Mouse (Mus musculus) layer of hippocampus, adult 2 months (tissue): ENCODE results near the gene Eml2. TPM values are rescaled to one million over a fixed set of nuclear protein-coding genes. Genes with fewer than 3 reads are reported as not detected.

Experiments
- DNase-seq, 2 experiments: peaks; one replicate each; pipeline ENCODE4 v3.0.0; 2022; ENCODE audit warnings: low spot score in 2 of 2
- H3K27ac ChIP-seq: fragments of 200-600 bp; 2 replicates; pipeline ENCODE4 v1.8.1; 2022
- H3K4me3 ChIP-seq: fragments of 200-600 bp; 2 replicates; pipeline ENCODE4 v1.8.1; 2022; ENCODE audit warnings: mild to moderate bottlenecking
- CTCF ChIP-seq: fragments of 200-600 bp; conservative IDR thresholded peaks from 2 replicates; pipeline ENCODE4 v1.8.1; 2022; ENCODE audit warnings: antibody characterized with exemption, mild to moderate bottlenecking, moderate library complexity
- total RNA-seq, 2 experiments: library from RNA; stranded (reverse); gene quantifications; 2 replicates each; pipeline ENCODE4 v1.2.3; 2021

Gene Eml2
- total RNA-seq, 2 experiments from 2014 or later: 159 to 162 TPM

- TF ChIP-seq CTCF: no peak
- DNase-seq: no peak
- Histone ChIP-seq H3K27ac (peak overlapping the region; percentile 49), H3K4me3 (no peak overlapping the region)
These were observed 8.5 kb downstream of the Eml2 start for GRCm38 (mm10) chr7:19184758-19185157.

- no peak overlapping the region for H3K27ac ChIP-seq
- TF ChIP-seq CTCF: peak; percentile 67
These were observed 18.5 kb downstream of the Eml2 start for GRCm38 (mm10) chr7:19194676-19195075.

GRCm38 (mm10) chr7:19196676-19197075, 20.5 kb downstream of the Eml2 start:
- peak; percentile 83 for TF ChIP-seq CTCF
- no peak overlapping the region for H3K4me3 ChIP-seq
- DNase-seq: peak in 1 of 2 experiments; percentile 58
- H3K27ac ChIP-seq: no peak overlapping the region

More at GRCm38 (mm10) chr7:19194676-19195075, 18.5 kb downstream of the Eml2 start:
- no peak for DNase-seq
- H3K4me3 ChIP-seq: no peak overlapping the region

GRCm38 (mm10) chr7:19197985-19198384, 21.8 kb downstream of the Eml2 start:
- no peak for DNase-seq
- peak; percentile 76 for TF ChIP-seq CTCF

DNA sequence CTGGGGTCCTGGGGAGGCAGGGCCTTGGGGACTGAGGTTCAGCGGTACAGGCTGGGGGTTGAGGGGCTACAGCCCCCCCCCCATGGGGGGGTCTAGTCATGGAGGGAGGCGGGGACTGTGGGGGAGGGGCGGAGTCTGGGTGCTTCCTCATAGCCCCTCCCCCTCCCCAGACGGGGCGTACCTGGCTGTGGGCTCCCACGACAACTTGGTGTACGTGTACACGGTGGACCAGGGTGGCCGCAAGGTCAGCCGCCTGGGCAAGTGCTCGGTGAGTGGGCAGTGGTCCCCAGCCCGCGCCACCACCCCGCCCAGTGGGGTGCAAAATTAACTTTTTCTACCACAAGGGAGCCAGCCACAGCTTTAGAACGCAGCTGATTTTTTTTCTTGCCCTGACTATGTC, 25.4 kb downstream of the Eml2 start:
- TF ChIP-seq CTCF: no peak
- no peak overlapping the region for H3K27ac ChIP-seq
- H3K4me3 ChIP-seq: no peak overlapping the region
- DNase-seq: no peak

More at GRCm38 (mm10) chr7:19197985-19198384, 21.8 kb downstream of the Eml2 start:
- Histone ChIP-seq H3K27ac (no peak overlapping the region), H3K4me3 (no peak overlapping the region)

- Histone ChIP-seq H3K27ac (no peak overlapping the region), H3K4me3 (no peak overlapping the region)
- TF ChIP-seq CTCF: no peak
- DNase-seq: no peak
These were observed 26.0 kb downstream of the Eml2 start for GRCm38 (mm10) chr7:19202065-19202850.

DNA sequence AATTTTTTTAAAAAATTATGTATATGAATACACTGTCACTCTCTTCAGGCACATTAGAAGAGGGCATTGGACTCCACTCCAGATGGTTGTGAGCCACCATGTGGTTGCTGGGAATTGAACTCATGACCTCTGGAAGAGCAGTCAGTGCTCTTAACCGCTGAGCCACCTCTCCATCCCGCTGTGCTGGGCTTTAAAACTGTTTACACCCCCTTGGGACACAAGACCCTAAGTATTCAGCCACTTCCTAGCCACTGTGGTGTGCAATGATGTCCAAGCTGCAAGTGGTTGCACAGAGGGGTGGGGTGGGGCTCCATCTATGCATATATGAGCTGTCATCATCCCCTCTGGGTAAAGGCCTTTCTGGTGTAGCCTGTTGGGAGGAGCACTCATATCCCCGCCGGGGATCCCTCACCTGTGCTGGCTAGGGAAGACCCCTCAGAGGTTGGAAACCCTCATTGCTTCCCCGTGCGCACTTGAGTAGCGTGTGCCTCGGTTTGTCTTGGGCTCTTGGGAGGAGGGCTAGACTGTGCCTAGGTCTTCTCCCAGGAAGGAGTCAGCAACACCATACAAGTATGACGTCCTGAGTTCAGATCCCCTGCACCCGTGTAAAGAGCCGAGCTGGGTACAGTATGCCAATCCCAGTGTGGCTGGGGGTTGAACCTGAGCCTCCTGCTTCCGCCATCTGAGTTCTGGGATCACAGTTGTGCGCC, 32.1 kb downstream of the Eml2 start:
- H3K4me3 ChIP-seq: no peak overlapping the region
- no peak for TF ChIP-seq CTCF

GRCm38 (mm10) chr7:19208944-19209472, 32.8 kb downstream of the Eml2 start:
- Histone ChIP-seq H3K27ac (no peak overlapping the region), H3K4me3 (no peak overlapping the region)
- peak; percentile 87 for TF ChIP-seq CTCF
- DNase-seq: peak in 1 of 2 experiments; percentile 61

More for the DNA sequence above, 32.1 kb downstream of the Eml2 start:
- H3K27ac ChIP-seq: no peak overlapping the region
- DNase-seq: no peak

DNA sequence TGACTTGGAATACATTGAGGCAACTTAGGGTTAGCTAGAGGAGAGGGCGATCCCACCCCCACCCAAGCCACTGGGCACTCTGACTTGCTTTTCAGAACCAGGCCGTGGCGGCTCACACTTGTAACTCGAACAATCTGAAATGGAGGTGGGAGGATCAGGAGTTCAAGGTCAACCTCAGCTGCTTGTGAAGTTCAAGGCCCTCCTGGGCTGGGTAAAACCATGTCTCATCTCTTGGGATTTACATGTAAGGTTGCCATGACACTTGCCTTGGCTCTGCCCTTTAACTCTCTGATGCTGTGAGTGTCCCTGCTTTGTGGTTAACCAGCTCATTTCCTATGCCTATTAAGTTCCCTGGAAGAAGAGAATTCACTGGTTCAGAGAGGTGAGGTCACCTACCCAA, 33.3 kb downstream of the Eml2 start:
- TF ChIP-seq CTCF: no peak
- Histone ChIP-seq H3K27ac (no peak overlapping the region), H3K4me3 (no peak overlapping the region)
- no peak for DNase-seq

- Histone ChIP-seq H3K27ac (no peak overlapping the region), H3K4me3 (no peak overlapping the region)
- TF ChIP-seq CTCF: peak; percentile 58
- DNase-seq: no peak
These were observed 33.8 kb downstream of the Eml2 start for GRCm38 (mm10) chr7:19210010-19210409.

- Histone ChIP-seq H3K4me3 (no peak overlapping the region), H3K27ac (no peak overlapping the region)
- DNase-seq: no peak
- no peak for TF ChIP-seq CTCF
These were observed 34.9 kb downstream of the Eml2 start for GRCm38 (mm10) chr7:19211041-19211675.

DNA sequence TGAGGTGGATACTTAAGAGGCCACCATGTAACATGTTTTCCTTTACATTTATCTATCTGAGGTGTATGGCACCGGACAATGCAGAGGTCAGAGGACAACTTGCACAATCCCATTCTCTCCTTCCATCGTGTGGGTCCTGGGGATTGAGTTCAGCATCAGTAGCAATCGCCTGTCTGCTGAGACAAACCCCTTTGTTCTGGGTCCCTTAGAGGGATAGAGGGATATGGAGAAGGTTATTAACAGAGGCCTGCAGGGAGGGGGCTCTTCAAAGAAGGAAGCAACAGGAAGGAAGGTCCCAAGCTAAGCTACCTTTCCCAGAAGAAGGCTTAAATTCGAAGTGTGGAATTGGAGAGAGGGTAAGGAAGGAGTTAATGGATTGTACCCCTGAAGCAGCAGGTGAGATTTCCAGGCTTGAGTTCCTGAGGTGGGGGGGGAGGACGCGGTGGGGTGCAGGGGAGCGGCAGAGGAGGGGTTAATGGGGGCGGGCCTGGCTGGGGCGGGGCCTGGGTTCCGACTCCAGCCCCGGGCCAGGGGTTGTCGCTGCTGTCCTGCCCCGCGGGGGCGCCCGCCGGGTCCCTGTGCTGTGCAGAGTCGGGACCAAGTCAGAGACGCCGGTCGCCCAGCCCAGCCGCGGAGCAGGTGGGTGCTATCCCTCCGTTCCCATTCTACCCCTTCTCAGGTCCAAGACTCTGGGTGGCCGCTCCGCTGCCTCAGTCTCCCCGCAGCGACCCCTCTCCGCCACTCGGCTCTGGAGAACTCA, 36.0 kb downstream of the Eml2 start, which contains the start of gene Gpr4:
Gene Gpr4, plus strand, starts transcription at position 543 of the 760 bp plus-strand sequence.
- no peak for DNase-seq
- H3K27ac ChIP-seq: peak within 1 kb of the TSS; percentile 64; the same call in 1 of the 2 replicates
- peak; percentile 58 for TF ChIP-seq CTCF
- H3K4me3 ChIP-seq: peak within 1 kb of the TSS; percentile 57
